Mouse (Mus musculus) v-Abl transformed pro-B cells (cell line): ENCODE results near the gene Ptprq.

Experiments used
- in situ Hi-C, 2 experiments: fragments of 400-800 bp; cut with MboI; formaldehyde crosslinking; loops; one replicate each; pipeline ENCODE4 v1.15.1; 2025; ENCODE audit not compliant: unreplicated experiment in 2 of 2

Ptprq gene

DNA sequence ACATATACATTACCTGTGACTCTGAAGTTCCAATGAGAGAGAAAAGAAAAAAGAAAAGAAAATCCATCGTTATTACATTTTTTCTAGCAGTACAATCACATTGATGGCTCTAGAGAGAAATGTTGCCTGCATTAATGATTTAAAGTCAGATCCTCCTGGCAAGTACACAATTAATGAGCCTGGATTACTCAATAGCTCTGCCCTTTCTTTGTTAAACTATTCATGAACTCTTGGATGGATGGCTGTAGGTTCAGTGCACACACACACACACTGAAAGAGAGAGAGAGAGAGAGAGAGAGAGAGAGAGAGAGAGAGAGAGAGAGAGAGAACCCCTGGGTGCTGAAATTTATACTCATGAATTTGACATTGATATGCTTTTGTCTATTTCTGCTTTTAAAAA, at the start of gene Ptprq:
TSS of gene Ptprq (minus strand) at position 246 of the 400 bp plus-strand sequence.
- in situ Hi-C loops, result no loop called here

DNA sequence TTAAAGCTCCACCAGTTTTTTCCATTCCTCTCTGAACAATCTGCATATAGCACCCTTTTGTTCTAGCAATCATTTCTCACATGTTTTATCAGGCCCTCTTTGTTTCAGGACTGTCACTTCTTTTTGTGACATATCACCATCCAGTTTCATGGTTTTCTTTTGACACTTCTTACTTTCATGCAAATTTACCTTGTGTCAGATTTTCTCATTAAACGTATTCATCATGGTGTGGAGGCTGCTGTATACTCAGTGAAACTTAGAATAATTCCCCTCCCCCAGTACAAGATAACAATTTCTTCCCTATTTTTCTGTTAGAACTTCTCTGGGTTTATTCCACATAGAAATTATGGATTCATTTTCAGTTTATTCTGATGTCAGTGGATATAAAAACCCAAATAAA, 39.8 kb upstream of the Ptprq start:
- in situ Hi-C loops, result no loop called here

DNA sequence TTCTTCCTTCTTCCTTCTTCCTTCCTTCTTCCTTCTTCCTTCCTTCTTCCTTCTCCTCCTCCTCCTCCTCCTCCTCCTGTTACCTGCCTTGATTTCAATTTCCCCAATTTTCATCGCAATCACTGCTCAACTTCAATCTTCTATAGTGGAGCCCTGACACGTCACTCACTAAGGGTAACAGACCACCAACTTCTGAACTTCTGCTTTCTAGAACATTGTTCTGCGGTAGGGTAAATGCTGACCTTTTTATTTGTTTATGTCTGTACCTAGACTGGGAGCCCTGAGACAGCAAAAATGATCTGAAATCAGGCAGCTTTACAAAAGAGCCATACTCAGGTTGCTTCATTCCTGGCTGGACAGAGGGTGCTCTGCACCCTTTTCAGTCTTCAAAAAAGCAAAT, 33.6 kb upstream of the Ptprq start:
- in situ Hi-C loops, result no loop called here

DNA sequence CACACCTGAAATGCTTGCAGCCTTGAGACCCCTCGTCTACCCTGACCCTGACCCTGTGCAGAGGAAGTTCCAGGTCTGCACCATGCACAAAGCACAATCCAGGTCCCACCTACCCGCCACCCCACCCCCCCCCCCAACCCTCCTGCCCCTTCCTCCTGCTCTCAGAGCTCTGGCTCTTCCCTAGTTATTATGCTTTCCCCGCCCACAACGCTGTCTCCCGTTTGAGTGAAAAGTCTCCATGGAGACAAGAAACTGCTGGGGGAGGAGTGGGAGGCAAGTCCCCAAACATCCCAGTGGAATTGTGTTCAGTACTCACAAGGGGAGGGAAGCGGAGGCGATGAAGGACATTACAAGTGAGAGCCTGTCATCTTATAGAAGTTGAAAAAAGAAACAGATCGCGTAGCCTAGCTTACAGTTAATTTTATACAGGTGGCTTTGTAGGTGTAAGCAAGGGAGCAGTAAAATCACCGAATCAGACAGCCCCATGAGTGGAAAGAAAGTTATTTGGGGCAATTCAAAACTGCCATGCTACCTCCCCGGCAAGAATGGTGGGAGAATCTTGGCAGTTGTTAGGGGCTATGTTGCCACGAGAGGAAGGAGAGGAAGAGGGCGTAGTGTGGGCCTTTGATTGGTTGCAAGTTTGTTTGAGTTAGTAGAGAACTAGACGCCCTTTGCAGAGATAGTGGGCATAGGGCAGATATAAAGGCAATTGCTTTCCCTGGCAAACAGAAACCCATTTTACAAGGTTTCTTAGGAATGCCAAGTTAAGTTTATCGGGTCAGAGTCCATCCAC, 32.7 kb upstream of the Ptprq start:
- in situ Hi-C loops, result no loop called here

DNA sequence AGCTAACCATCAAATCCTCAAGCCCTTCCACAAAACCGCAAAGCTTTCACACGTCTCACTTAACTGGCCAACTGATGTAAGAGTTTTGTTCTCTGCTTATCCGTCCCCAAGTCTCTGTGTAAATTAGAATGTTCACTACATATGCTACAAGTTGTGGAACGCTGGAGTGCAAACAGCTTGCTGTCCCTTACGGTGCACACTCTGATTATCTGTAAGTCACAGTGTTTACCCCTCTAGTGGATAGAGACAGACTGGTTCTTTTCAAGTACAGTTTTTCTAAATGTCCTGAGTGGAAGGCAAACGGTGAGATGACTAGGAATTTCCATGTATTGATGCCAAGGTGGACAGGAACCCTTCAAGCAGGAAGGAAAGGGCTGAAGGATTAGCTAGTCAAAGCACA, 32.1 kb upstream of the Ptprq start:
- in situ Hi-C loops, result no loop called here

DNA sequence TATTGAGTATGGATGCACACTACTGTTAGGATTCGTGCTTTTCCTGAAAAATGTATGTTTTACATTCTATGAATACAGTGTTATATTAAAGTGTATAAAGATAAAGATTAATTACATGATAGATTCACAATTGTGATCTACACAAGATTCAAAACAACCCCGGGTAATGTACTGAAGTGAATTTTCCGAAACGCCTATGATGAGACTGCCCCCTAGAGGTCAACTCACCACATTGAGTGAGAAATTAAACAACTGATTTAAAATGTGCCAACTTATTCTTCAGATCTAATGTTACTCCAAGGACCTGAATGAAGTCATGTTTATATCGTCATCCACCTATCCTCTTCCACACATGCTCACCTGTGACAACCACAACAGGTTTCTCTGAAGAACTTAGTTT, 27.7 kb upstream of the Ptprq start:
- in situ Hi-C loops, result no loop called here

DNA sequence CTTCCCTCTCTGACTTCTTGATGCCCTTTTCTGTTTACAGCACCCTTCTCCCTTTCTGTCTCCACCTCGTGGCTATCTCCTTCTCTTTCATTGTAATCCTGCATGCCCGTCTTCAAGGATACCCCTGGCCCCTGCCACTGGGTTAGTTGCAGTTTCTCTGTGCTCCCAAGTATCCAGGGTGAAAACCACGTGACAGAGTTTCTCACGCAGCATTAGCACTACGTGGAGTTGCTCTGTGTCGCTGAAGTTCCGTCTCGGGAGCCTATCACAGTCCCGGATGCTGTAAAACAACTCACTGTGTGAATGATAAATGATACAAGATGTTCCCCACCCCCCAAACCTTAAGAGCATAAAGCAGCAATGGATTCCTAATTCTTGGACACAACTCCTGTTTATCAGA, 26.9 kb upstream of the Ptprq start:
- in situ Hi-C loops, result no loop called here

DNA sequence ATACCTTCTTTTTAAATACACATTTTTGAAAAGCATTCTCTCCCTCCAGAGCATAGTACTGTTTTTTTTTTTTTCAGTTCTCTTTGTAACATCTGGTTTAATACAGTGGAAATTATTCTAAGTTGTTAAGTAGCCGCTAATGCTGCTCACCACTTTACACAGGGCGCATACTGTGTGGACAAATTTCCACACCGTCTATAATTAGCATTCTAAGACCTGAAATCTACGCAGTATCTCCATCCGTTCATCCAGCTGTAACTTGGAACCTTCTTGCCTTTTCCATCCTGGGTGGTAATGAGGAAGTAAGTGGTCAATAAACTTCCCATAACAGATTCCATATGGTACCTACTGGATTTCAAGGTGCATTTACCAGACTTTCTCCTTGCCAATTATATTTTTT, 20.0 kb upstream of the Ptprq start:
- in situ Hi-C loops, result no loop called here

DNA sequence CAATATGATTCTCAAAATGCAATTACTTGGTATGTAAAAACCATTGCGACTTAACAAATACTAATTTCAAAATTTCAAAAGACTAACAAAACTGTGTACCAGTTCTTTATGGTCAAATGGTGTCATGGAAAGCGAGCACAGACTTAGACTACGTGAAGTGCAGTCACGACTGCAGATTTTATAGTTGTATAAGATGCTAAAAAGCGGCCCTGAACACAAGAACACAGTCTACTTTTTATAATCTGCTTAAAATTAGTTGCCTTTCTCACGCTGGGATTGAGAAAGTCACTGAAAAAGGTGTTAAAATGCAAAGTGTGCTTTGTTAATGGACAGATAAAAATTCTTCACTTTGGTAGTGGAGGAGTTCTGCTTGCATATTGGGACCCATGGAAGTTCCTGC, 17.9 kb upstream of the Ptprq start:
- in situ Hi-C loops, result no loop called here

DNA sequence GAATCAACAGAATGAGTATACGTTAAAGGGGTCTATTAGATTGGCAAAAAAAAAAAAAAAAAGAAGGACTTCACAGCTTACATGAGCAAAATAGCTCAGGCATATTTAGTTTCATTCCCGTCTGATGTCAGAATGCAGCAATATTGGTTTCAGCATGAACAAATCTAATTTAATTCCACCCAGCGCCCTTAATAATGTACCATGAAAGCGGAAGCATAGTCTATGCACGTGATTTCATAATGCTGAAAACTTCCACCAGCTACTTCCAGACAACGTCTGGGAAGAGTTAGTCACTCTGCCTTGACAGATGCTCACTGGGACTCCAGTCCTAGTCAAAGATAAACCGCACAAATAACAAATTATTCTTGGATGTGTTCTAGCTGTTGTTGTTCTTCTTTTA, 15.6 kb upstream of the Ptprq start:
- in situ Hi-C loops, result no loop called here

DNA sequence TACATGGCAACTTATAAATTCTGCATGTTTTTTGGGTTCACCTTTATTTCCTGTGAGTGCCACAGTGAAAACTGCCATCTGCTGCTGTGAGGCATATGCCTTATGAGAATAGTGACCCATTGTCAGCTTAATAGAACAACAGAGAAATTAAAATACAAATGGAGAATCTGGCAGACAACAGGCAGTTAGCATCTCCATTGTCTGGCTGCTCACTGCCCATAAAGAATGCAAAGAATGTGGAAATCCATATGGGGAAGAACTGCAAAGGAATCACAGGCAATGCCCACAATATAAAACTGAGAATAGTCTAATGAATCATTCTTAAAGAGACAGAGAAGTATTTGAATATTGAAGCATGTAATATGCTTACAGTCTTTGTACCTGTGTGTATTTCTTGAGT, 14.5 kb upstream of the Ptprq start:
- in situ Hi-C loops, result no loop called here

DNA sequence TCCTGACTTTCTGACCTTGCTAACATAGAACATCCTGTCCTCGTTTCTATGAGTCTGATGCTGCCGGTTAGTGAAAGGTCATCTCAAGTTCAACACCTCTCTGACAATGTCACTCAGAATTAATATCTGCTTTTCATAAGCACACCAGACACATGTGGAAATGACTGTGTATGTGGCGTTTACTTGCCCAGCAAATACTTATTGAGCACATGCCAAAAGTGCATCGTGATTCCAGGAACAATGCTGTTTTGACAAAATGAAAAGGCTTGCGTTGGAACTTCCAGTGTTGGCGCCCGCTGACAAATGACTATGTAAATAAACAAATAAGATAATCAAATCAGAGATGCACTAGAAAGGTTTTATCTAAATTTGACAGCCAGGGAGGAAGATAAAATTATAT, 5.8 kb upstream of the Ptprq start:
- in situ Hi-C loops, result no loop called here

DNA sequence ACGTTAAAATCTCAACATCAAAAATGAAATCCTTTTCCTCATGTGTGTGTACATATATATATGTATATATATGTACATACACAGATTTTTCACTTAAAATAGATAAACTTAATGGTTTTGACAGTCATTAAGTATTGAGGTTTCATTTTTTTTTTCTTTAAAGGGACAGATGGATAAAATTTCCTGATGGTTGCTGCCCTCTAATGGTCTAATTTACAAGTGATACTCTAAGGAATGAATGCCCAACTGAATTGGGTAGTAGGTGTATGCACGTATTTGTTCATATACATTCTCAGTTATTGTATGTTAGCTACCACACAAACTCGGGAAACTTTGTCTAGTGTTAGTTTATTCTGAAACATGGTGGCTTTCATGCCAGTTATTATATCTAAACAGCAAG, 15.4 kb downstream of the Ptprq start:
- in situ Hi-C loops, result no loop called here

DNA sequence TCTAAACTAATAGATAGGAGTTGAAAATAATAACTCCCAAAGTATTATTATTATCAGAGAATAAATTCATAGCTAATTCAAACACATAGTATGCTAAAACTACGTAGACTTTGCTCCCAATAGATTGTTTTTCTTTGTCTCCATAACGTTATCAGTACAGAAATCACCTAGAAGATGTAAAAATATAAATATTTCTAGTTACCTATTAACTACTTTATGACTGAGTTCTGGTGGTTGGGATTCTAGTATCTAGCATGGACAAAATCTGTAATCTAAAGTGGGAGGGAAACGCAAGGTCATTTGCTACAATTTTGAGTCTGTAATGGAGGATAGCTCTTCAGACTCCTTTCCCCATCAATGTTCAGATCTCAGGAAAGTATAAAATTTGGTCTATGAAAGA, 18.9 kb downstream of the Ptprq start:
- in situ Hi-C loops, result no loop called here

DNA sequence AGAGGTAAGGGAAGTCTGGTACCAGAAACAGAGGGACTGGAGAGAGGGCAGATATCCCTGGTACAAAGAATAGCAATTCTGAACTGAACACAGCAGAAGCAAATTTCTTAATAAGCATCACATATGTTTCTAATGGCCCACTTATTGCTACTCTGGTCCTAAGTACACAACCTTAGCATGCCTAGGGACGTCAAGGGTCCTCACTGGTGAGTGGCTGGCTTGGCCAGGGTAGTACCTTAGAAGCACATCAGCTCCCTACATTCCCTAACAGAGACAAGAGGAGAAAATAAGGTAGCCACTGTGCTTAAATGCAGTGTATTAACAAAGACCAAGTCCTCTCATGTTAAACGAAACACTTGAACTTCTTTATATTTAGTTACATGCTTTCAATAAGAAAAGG, 21.1 kb downstream of the Ptprq start:
- in situ Hi-C loops, result no loop called here

DNA sequence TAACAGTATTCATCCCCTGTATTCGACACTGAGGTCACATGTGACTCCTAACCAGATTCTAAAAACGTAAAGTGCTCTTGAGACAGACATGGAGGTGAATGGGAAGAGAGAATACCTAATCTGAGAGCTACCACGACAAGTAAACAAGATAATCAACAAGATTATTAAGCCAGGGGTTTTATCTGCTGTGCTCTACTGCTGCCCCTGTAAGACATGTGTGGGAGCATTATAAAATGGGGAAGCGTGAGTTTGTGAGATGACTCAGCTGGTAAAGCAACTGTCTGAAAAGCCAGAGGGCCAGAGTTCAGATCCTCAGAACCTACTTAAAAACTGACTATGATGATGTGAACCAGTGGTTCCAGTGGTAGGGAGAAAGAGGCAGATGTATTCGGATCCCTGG, 22.7 kb downstream of the Ptprq start:
- in situ Hi-C loops, result no loop called here

DNA sequence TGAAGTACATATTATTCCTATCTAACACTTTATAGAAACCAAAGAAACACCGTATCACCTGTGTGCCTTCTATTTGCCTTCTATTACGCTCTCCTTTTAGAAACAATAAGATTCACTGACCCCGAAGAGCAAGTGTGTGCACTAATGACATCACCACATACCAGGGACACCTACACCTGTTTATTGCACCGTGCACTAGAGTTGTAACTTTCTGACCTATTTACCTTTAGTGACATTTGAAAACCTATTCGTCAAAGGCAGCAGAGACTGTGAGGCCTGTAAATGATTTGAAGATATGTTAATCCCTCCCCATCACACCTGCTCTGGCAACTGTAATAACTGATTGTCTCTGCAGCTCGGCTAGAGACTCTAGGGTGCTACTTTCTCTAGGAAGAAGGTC, 32.5 kb downstream of the Ptprq start:
- in situ Hi-C loops, result no loop called here

DNA sequence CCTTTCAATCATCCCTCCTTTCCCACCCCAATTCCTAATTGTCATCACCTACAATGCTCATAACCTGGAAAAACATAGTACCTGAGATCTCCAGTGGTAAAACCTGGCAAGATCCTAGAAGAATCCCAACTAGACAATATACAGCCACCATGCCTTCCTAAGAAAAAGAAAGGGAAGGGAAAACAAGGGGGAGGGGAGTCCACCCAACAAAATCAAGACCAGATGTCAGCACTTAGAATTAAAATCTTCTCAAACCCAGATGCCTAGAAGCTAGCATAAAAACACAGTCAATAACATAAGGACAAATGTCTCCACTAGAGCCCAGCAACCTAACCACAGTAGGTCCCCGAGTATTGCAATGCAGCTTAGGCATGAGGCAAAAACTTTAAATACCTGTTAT, 43.9 kb downstream of the Ptprq start:
- in situ Hi-C loops, result no loop called here

DNA sequence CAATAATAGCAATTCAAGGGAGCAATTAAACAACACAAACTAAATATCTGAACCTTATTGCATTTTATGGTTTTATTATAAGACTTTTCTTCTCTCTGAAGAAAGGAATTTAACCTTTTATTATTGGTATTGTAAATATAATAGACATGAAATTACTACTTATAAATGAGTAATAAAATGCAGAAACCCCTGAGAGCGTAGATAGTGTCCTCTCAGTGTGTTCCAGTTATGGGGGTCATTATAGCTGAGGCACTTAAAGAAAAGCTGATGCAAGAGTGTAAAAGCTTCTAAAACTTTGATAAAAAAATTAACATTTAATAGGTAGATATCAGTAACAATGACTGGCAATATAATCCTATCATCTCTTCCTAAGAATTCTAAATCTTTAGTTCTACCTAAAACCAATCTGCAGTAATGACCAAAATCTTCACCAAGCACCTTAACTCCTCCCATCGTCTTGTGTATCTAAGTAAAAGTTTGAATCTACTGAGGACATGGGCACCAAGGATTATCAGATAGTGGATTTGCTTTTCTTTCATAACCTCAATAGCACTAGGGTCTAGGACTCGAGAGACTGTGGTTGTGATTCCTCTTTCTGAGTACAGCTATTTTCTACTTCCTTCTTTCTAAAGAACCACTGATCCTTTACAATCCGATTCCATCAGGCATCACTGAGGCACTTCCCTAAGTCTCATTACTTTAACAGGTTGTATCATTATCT, 51.3 kb downstream of the Ptprq start:
- in situ Hi-C loops, result no loop called here

DNA sequence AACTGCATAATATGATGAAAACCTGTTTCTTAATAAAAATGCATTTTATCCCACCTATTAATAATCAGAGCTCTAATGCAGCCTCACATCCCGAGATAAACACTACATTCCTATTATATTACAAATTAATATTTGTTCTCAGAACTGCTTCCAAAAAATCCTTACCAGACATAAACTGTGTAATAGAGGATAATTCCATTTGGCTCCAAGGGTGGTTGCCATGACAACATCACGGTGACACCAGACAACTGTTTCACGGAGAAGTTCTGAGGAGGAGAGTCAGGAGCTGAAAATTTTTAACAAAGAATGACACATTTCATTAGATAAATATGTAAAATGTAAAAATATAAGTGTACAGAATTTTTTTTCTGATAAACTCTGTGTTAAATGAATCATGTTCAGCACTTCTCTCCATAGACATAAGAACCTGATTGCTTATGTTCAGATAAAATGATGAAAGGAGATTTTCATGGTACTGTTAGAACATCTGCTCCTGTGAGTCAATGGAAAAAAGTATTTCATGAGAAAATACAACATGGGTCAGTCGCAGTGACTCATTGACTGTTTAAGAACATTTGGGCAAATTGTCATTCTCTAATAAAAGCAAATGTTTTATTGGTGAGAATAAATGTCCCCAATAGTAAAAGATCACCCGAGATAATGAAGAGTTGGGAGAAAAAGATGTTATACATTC, 57.3 kb downstream of the Ptprq start:
- in situ Hi-C loops, result no loop called here

DNA sequence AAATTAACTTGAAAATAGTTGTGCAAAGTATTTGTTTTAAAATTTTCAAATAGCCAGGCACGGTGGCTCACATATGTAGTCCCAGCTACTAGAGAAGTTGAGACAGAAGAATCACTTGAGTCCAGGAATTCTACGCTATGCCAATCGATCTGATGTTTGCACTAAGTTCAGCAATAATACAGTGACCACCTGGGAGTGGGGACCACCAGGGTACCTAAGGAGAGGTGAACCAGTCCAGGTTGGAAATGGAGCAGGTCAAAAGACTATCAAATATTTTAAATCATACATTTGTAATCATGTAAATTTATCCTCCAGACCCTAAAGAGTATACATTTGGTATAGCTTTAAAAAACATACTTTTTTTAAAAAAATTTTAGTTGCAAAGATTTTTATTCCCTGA, 57.9 kb downstream of the Ptprq start:
- in situ Hi-C loops, result no loop called here

DNA sequence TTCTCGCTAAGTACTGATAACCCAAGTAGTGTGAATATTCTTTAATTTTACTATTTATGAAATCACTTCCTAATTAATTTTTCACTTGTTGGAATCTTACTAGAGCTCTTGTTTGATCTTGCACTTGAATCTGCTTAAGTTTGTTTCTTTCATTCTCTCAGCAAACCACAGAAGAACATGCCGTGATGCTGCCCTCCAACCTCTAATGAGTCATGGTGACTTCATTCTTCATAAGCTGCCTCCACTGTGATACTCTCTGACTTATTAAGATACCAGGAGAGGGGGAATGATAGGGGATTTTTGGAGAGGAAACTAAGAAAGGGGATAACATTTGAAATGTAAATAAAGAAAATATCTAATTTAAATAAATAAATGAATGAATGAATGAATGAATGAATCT, 60.7 kb downstream of the Ptprq start:
- in situ Hi-C loops, result no loop called here
